Mouse (Mus musculus): Measurements from ENCODE around the gene Scarf1. TPM values are rescaled to one million over a fixed set of nuclear protein-coding genes. Genes with fewer than 3 reads are reported as not detected.

The Scarf1 gene
- polyA plus RNA-seq, 1 experiment, result 0.11 TPM

- Histone ChIP-seq H3K27me3 (ENCODE audit: control insufficient read depth, insufficient read depth, insufficient read length) (no peaks in the 10 kb centered on the region), H3K36me3 (ENCODE audit: control insufficient read depth, insufficient read depth) (peaks cover 34% of the 10 kb centered on the region), H3K79me3 (ENCODE audit: low read depth) (no peaks in the 10 kb centered on the region), H3K79me2 (ENCODE audit: control insufficient read depth, insufficient read depth) (no peaks in the 10 kb centered on the region), H3ac (ENCODE audit: control insufficient read depth, insufficient read length, low read depth) (no peak overlapping the region), H3K4me3 (ENCODE audit: insufficient read depth, poor library complexity, severe bottlenecking) (no peak overlapping the region)
- TF ChIP-seq FOSL1 (IDR thresholded peaks at IDR 0.05; ENCODE audit: insufficient read depth, low read length, poor library complexity, severe bottlenecking), result no peak
- TF ChIP-seq MYOG (IDR thresholded peaks at IDR 0.05; ENCODE audit: control insufficient read depth, extremely low read depth, insufficient read length), result no peak
- TF ChIP-seq CEBPB (IDR thresholded peaks at IDR 0.05; ENCODE audit: low read depth), result no peak
- TF ChIP-seq CTCF (IDR thresholded peaks at IDR 0.05; ENCODE audit: control insufficient read depth, insufficient read depth, insufficient read length), result no peak
- no peak for TF ChIP-seq MAX (IDR thresholded peaks at IDR 0.05)
- no peak for TF ChIP-seq USF1 (IDR thresholded peaks at IDR 0.05; ENCODE audit: low read depth)
- no peak for TF ChIP-seq MYOD1 (IDR thresholded peaks at IDR 0.05; ENCODE audit: control insufficient read depth, insufficient read length, low read depth)
Observed at GRCm38 (mm10) chr11:75512301-75513018, 880 bp upstream of the Scarf1 start.

DNA sequence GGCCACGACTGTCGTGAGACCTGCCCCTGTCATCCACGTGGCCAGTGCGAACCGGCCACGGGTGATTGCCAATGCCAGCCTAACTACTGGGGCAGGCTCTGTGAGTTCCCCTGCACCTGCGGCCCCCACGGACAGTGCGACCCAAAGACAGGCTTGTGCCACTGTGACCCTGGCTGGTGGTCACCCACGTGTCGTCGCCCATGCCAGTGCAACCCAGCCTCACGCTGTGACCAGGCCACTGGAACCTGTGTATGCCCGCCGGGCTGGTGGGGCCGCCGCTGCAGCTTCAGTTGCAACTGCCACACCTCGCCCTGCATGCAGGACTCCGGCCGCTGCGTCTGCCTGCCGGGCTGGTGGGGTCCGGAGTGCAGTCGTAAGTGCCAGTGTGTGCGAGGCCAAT lies 1.8 kb downstream of the Scarf1 start:
- no peak overlapping the region for H3ac ChIP-seq (ENCODE audit: control insufficient read depth, insufficient read length, low read depth)
- H3K4me3 ChIP-seq (ENCODE audit: insufficient read depth, poor library complexity, severe bottlenecking), result no peak overlapping the region
- peaks cover 10% of the 10 kb centered on the region for H3K36me3 ChIP-seq (ENCODE audit: control insufficient read depth, insufficient read depth)
- no peaks in the 10 kb centered on the region for H3K27me3 ChIP-seq (ENCODE audit: control insufficient read depth, insufficient read depth, insufficient read length)
- H3K79me3 ChIP-seq (ENCODE audit: low read depth), result no peaks in the 10 kb centered on the region
- TF ChIP-seq CTCF (IDR thresholded peaks at IDR 0.05; ENCODE audit: control insufficient read depth, insufficient read depth, insufficient read length), result no peak
- no peak for TF ChIP-seq MYOG (IDR thresholded peaks at IDR 0.05; ENCODE audit: control insufficient read depth, extremely low read depth, insufficient read length)
- TF ChIP-seq CEBPB (IDR thresholded peaks at IDR 0.05; ENCODE audit: low read depth), result no peak
- no peak for TF ChIP-seq FOSL1 (IDR thresholded peaks at IDR 0.05; ENCODE audit: insufficient read depth, low read length, poor library complexity, severe bottlenecking)
- no peak for TF ChIP-seq MAX (IDR thresholded peaks at IDR 0.05)
- no peak for TF ChIP-seq USF1 (IDR thresholded peaks at IDR 0.05; ENCODE audit: low read depth)
- TF ChIP-seq MYOD1 (IDR thresholded peaks at IDR 0.05; ENCODE audit: control insufficient read depth, insufficient read length, low read depth), result no peak
- H3K79me2 ChIP-seq (ENCODE audit: control insufficient read depth, insufficient read depth), result no peaks in the 10 kb centered on the region

- Histone ChIP-seq H3K36me3 (ENCODE audit: control insufficient read depth, insufficient read depth) (no peaks in the 10 kb centered on the region), H3K79me3 (ENCODE audit: low read depth) (no peaks in the 10 kb centered on the region), H3K27me3 (ENCODE audit: control insufficient read depth, insufficient read depth, insufficient read length) (no peaks in the 10 kb centered on the region), H3K4me3 (ENCODE audit: insufficient read depth, poor library complexity, severe bottlenecking) (no peak overlapping the region), H3K79me2 (ENCODE audit: control insufficient read depth, insufficient read depth) (no peaks in the 10 kb centered on the region), H3ac (ENCODE audit: control insufficient read depth, insufficient read length, low read depth) (no peak overlapping the region)
- TF ChIP-seq USF1 (IDR thresholded peaks at IDR 0.05; ENCODE audit: low read depth) (no peak), MAX (IDR thresholded peaks at IDR 0.05) (no peak), FOSL1 (IDR thresholded peaks at IDR 0.05; ENCODE audit: insufficient read depth, low read length, poor library complexity, severe bottlenecking) (no peak), MYOG (IDR thresholded peaks at IDR 0.05; ENCODE audit: control insufficient read depth, extremely low read depth, insufficient read length) (no peak), MYOD1 (IDR thresholded peaks at IDR 0.05; ENCODE audit: control insufficient read depth, insufficient read length, low read depth) (no peak), CTCF (IDR thresholded peaks at IDR 0.05; ENCODE audit: control insufficient read depth, insufficient read depth, insufficient read length) (no peak), CEBPB (IDR thresholded peaks at IDR 0.05; ENCODE audit: low read depth) (no peak)
Observed at GRCm38 (mm10) chr11:75519834-75520633, 6.7 kb downstream of the Scarf1 start.

DNA sequence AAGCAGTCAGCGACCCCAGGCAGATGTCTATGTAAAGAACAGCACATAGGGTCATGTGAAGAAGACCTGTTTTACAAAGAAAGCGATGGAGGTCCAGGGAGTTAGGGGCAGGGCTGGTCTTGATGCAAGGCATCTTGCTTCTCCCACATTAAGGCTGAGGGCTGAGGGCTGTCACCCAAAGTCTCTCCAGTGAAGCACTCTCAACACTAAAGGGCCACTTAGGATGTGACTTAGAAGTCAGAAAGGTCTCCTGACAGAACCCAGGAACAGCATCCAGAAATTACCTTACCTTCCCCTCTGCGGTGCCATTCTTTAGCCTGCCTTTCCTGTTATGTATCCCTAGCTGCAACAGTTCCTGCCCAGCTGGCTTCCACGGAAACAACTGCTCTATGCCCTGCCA lies 8.3 kb downstream of the Scarf1 start:
- H3K79me3 ChIP-seq (ENCODE audit: low read depth), result no peaks in the 10 kb centered on the region

GRCm38 (mm10) chr11:75522793-75523192 lies 9.5 kb downstream of the Scarf1 start:
- H3K79me2 ChIP-seq (ENCODE audit: control insufficient read depth, insufficient read depth), result no peaks in the 10 kb centered on the region

More for the DNA sequence above, 8.3 kb downstream of the Scarf1 start:
- Histone ChIP-seq H3K27me3 (ENCODE audit: control insufficient read depth, insufficient read depth, insufficient read length) (no peaks in the 10 kb centered on the region), H3ac (ENCODE audit: control insufficient read depth, insufficient read length, low read depth) (no peak overlapping the region), H3K36me3 (ENCODE audit: control insufficient read depth, insufficient read depth) (no peaks in the 10 kb centered on the region), H3K79me2 (ENCODE audit: control insufficient read depth, insufficient read depth) (no peaks in the 10 kb centered on the region), H3K4me3 (ENCODE audit: insufficient read depth, poor library complexity, severe bottlenecking) (no peak overlapping the region)
- TF ChIP-seq USF1 (IDR thresholded peaks at IDR 0.05; ENCODE audit: low read depth) (no peak), MAX (IDR thresholded peaks at IDR 0.05) (no peak), CEBPB (IDR thresholded peaks at IDR 0.05; ENCODE audit: low read depth) (no peak), MYOG (IDR thresholded peaks at IDR 0.05; ENCODE audit: control insufficient read depth, extremely low read depth, insufficient read length) (no peak), CTCF (IDR thresholded peaks at IDR 0.05; ENCODE audit: control insufficient read depth, insufficient read depth, insufficient read length) (no peak), FOSL1 (IDR thresholded peaks at IDR 0.05; ENCODE audit: insufficient read depth, low read length, poor library complexity, severe bottlenecking) (no peak), MYOD1 (IDR thresholded peaks at IDR 0.05; ENCODE audit: control insufficient read depth, insufficient read length, low read depth) (no peak)

More at GRCm38 (mm10) chr11:75522793-75523192, 9.5 kb downstream of the Scarf1 start:
- no peaks in the 10 kb centered on the region for H3K79me3 ChIP-seq (ENCODE audit: low read depth)
- no peak overlapping the region for H3K4me3 ChIP-seq (ENCODE audit: insufficient read depth, poor library complexity, severe bottlenecking)
- H3K36me3 ChIP-seq (ENCODE audit: control insufficient read depth, insufficient read depth), result no peaks in the 10 kb centered on the region
- no peak for TF ChIP-seq USF1 (IDR thresholded peaks at IDR 0.05; ENCODE audit: low read depth)
- no peak for TF ChIP-seq MAX (IDR thresholded peaks at IDR 0.05)
- no peak for TF ChIP-seq FOSL1 (IDR thresholded peaks at IDR 0.05; ENCODE audit: insufficient read depth, low read length, poor library complexity, severe bottlenecking)
- TF ChIP-seq CEBPB (IDR thresholded peaks at IDR 0.05; ENCODE audit: low read depth), result no peak
- no peak for TF ChIP-seq MYOG (IDR thresholded peaks at IDR 0.05; ENCODE audit: control insufficient read depth, extremely low read depth, insufficient read length)
- TF ChIP-seq CTCF (IDR thresholded peaks at IDR 0.05; ENCODE audit: control insufficient read depth, insufficient read depth, insufficient read length), result no peak
- TF ChIP-seq MYOD1 (IDR thresholded peaks at IDR 0.05; ENCODE audit: control insufficient read depth, insufficient read length, low read depth), result no peak
- H3ac ChIP-seq (ENCODE audit: control insufficient read depth, insufficient read length, low read depth), result no peak overlapping the region
- no peaks in the 10 kb centered on the region for H3K27me3 ChIP-seq (ENCODE audit: control insufficient read depth, insufficient read depth, insufficient read length)
